In genomic region chr5:99707261-99707660, GRCm38 (mm10) we compare ENCODE assay signal across 12 mouse cellular contexts. TPM values are rescaled to one million over a fixed set of nuclear protein-coding genes. Genes with fewer than 3 reads are reported as not detected.
DNase-seq lines count a peak whose midpoint lies in the region; ATAC-seq lines count a peak whose summit lies in the region.
"Had no signal": no experiment of that assay in that cellular context is flagged by ENCODE, and none has a peak within 500 bp of the region (broad histone marks: within the 10 kb centered on the region; RNA-seq: fewer than 3 reads in every experiment).

No protein-coding gene starts in this region.

- no peaks in the 10 kb centered on the region for H3K4me1 ChIP-seq in intestine, embryonic 14.5 days (replicated peaks; ENCODE audit: control insufficient read depth, insufficient read depth, low read length)
- no peaks in the 10 kb centered on the region for H3K4me1 ChIP-seq in intestine, embryonic 15.5 days (replicated peaks)
- H3K4me1 ChIP-seq: limb, embryonic 12.5 days had no signal

- no peak overlapping the region for H3K4me3 ChIP-seq in intestine, embryonic 14.5 days (ENCODE audit: low read depth, low read length)
- no peak overlapping the region for H3K4me3 ChIP-seq in intestine, embryonic 15.5 days (replicated peaks)
- H3K4me3 ChIP-seq: limb, embryonic 12.5 days had no signal

- H3K27ac ChIP-seq in intestine, embryonic 14.5 days (ENCODE audit: low read depth): no peak overlapping the region
- H3K27ac ChIP-seq in intestine, embryonic 15.5 days: no peak overlapping the region
- H3K27ac ChIP-seq: hindbrain, embryonic 14.5 days; limb, embryonic 12.5 days had no signal

- intact Hi-C loops in left cerebral cortex, postnatal 4 days (cut with DNase I): no loop called here
- intact Hi-C loops in left cerebral cortex, postnatal 25 days (cut with DNase I): no loop called here

- DNase-seq in intestine, embryonic 14.5 days (ENCODE audit: low spot score): peak; percentile 77
- peak; percentile 13 for DNase-seq in urinary bladder, postnatal 25 days (ENCODE audit: low spot score)
- DNase-seq in urinary bladder, postnatal 36 days (ENCODE audit: low spot score in 2 of 2): no peak
- DNase-seq in forelimb bud, embryonic 11.5 days (ENCODE audit: low read depth, low spot score): peak; percentile 69
- DNase-seq in left cerebral cortex, postnatal 4 days: no peak
- DNase-seq in left cerebral cortex, adult 8-10 months (ENCODE audit: low spot score in 2 of 2): no peak
- no peak for DNase-seq in left cerebral cortex, postnatal 25 days (ENCODE audit: low spot score in 2 of 2)
- DNase-seq: cerebellum, adult 9-10 months had no signal

- H3K4me2 ChIP-seq in intestine, embryonic 14.5 days (ENCODE audit: low read length): no peak overlapping the region
- H3K4me2 ChIP-seq in intestine, embryonic 15.5 days (replicated peaks): no peak overlapping the region
- H3K4me2 ChIP-seq: hindbrain, embryonic 14.5 days; limb, embryonic 12.5 days had no signal

- H3K9ac ChIP-seq in intestine, embryonic 14.5 days (ENCODE audit: low read length): no peak overlapping the region
- H3K9ac ChIP-seq in intestine, embryonic 15.5 days: no peak overlapping the region
- H3K9ac ChIP-seq: hindbrain, embryonic 14.5 days; limb, embryonic 12.5 days had no signal

- WGBS in intestine, embryonic 14.5 days: 28% methylated on average over 6 of the region's 6 CpGs
- WGBS in intestine, embryonic 15.5 days: 33% methylated on average over 6 of the region's 6 CpGs

- H3K27me3 ChIP-seq in intestine, embryonic 14.5 days (replicated peaks; ENCODE audit: control insufficient read depth, insufficient read depth, low read length): no peaks in the 10 kb centered on the region
- H3K27me3 ChIP-seq in intestine, embryonic 15.5 days (replicated peaks): no peaks in the 10 kb centered on the region
- H3K27me3 ChIP-seq: limb, embryonic 12.5 days had no signal

- no peak for ATAC-seq in intestine, embryonic 14.5 days (replicated peaks; ENCODE audit: low FRiP score, low TSS enrichment, low read depth)
- no peak for ATAC-seq in intestine, embryonic 15.5 days
- ATAC-seq: forebrain, embryonic 16.5 days had no signal

- no peaks in the 10 kb centered on the region for H3K36me3 ChIP-seq in intestine, embryonic 14.5 days (ENCODE audit: control insufficient read depth, insufficient read depth, low read length)
- H3K36me3 ChIP-seq in intestine, embryonic 15.5 days: no peaks in the 10 kb centered on the region
- H3K36me3 ChIP-seq: limb, embryonic 12.5 days had no signal

- no peaks in the 10 kb centered on the region for H3K9me3 ChIP-seq in intestine, embryonic 14.5 days (ENCODE audit: control insufficient read depth, low read length)
- H3K9me3 ChIP-seq in intestine, embryonic 15.5 days: no peaks in the 10 kb centered on the region
- H3K9me3 ChIP-seq: limb, embryonic 12.5 days had no signal

RNA-seq across cellular contexts. Expression of gene Rasgef1b, which starts 21.6 kb away (rescaled TPM):
- polyA plus RNA-seq in intestine, embryonic 14.5 days (2014; fragmentation: Nextera tagmentation; extraction: Ambion mirVana): 10.3 and 13.0 TPM in 2 replicates
- polyA plus RNA-seq in intestine, embryonic 15.5 days (2015; fragmentation: Nextera tagmentation; extraction: Ambion mirVana): 8.9 and 9.1 TPM in 2 replicates
- 10 to 100 TPM; 43.0 to 47.7 TPM for total RNA-seq in left cerebral cortex, postnatal 4 days (2021)
- total RNA-seq in left cerebral cortex, adult 8-10 months (2022): 100 to 1,000 TPM in 1 of 4 experiments, 10 to 100 TPM in 3; 83.3 to 103 (median 87.8) TPM
- 10 to 100 TPM; 73.1 to 92.6 TPM for total RNA-seq in left cerebral cortex, postnatal 25 days (2021)

Comparison
In these comparisons a context has a peak if more than half of its experiments do, and no peak if none do; other contexts are left out.
1. DNase-seq: peak in intestine, embryonic 14.5 days (single experiment), urinary bladder, postnatal 25 days (single experiment) and forelimb bud, embryonic 11.5 days (single experiment); none in urinary bladder, postnatal 36 days (0 of 2), left cerebral cortex, postnatal 4 days (single experiment), left cerebral cortex, adult 8-10 months (0 of 2) and left cerebral cortex, postnatal 25 days (0 of 2).